Mouse (Mus musculus) right cerebral cortex, postnatal 25 days (tissue): Measurements from ENCODE around the gene Zfp112.
"Not testable (repeated sequence)": the region's sequence is repeated elsewhere in the genome, so short reads cannot be mapped to it uniquely, and the experiment has no call there.

Experiments used
- DNase-seq: peaks from one replicate; pipeline ENCODE4 v3.0.0; 2022

Gene Zfp112

DNA sequence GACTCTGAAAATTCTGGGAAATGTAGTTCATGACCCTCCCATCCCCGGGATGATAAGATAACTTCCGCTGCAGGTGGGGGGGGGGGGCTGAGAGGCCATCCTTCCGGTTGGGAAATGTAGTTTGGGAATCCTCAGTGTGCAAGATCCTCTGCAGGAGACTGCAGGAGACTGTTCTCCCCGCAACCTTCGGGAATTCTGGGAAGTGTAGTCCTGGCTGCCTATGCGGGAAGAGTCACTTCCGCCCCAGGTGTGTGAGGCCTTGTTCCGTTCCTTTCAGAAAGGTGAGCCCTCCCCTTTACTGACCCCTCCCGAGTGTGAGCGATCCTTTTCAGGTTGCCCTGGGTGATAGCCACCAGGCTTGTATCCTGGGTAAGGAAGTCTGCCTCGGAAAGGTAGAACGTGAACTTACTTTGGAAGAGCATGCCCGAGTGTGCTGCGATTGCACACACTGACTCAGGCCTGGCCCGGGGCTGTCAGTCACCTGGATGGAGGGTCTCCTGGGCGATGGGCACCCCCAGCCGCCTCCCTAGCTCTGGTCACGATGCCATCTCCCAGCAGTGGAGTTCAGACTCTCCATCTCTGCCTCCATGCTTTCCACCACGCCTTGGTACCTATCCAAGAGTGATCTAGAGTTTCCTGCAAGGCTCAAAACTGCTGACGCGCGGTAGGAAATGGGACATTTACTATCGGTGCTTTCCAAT lies at the start of gene Zfp112:
Gene Zfp112, plus strand, starts transcription at position 159 of the 701 bp plus-strand sequence.
- peak; percentile 84 for DNase-seq

DNA sequence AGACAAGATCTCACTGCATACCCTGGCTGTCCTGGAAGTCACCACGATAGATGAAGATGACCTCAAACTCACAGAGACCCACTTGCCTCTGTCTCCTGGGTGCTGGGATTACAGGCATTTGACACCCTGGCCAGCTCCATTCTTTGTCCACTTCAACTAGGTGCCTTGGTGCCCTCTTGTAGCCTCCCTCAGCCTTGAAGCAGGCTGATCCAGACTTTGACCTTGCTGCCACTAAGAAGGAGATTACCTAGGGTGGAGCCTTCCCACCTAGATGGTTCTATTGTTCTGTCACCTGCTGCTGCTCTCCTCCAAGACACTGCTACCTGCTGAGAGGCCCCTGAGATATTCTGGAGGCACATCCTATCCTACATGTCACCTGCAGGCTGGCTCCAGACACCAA lies 37.7 kb upstream of the Zfp112 start:
- DNase-seq, result not testable (repeated sequence)

DNA sequence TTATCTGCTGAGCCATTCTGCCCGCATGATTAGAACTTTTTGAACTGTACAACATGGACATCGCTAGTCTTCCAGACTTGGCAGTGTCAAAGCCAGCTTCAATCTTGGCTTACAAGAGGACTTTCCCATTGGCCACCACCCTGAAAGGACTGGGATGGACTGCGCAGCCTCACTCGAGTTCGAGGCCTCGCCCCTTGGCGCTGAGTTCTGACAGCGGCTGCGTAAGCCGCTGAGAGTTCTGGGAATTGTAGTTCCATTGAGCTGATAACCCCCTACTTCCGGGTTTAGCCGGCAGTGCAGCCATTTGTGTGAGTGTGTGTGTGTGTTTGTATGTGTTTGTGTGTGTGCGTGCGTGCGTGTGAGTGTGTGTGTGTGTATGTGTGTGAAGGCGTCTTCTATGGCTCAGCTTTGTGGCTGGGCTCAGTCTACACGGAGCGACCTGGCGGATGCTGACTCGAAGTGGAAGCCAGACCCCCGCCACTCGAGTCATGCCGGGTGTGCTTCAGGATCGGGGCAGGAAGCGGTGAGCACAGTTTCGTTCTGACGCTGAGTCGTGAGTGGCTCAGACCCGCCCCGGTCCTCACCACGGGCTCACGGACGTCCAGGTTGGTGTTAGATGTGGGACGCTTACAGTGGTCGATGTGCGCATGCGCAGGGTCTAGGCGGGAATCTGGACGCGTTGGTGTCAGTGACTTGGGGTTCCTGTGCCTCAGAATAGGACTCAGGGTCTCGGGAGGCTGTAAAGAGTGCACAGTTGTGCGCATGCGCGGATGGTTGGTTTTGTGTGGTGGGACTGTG lies 30.3 kb upstream of the Zfp112 start, which contains the start of gene Zfp180:
Gene Zfp180, plus strand, starts transcription at position 291 of the 798 bp plus-strand sequence.
- peak; percentile 93 for DNase-seq

DNA sequence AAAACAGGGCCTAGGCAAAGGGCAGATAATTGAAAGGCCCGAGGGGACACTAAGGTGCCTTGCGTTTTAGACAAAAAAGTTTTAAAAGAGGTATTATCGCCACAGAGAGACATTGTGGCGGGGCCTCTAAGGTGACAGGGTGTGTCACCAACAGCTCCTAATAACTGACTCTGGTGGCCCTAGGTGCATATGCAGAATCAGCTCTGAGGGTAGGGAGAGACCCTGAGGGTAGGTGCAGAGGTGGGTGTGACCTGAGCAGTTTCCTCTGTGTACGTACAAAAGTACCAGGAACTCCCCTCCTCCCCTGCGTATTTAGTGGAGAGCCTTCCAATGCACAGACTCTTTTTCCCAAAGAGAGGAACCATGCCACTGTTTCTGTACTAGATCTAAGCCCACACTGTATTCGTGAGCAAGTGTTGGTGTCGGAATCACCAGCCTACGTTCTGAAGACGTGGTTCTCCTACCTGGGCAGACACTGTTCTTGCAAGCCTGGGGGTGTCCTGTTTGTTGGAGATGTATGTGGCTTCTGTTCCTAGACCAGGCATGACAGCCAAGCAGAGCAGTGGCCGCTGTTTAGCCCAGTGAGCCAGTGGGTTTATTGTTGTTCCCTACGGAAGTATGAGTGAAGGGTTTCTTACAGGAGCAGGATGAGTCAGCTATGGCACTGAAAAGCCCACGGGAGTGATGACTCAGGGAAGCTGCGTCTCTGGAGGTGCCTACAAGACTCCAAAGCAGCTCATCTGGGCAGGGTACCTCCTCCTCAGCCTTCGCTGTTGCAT lies 29.5 kb upstream of the Zfp112 start:
- DNase-seq, result peak; percentile 67

DNA sequence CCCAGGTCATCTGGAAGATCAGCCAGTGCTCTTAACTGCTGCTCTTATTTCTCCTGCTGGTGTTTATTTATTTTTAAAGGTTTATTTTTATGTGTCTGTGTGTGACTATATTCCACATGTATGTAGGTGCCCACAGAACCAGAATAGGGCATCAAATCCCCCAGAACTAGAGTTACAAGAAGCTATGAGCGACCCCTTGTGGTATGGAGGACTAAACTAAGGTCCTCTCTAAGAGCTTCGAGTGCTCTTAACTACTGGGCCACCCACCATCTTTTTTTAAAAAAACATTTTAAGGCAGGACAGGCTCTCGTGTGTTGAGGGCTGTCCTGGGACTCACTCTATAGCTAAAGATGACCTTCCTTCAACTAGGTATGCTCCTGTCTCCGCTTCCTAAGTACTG lies 25.2 kb upstream of the Zfp112 start:
- no peak for DNase-seq

DNA sequence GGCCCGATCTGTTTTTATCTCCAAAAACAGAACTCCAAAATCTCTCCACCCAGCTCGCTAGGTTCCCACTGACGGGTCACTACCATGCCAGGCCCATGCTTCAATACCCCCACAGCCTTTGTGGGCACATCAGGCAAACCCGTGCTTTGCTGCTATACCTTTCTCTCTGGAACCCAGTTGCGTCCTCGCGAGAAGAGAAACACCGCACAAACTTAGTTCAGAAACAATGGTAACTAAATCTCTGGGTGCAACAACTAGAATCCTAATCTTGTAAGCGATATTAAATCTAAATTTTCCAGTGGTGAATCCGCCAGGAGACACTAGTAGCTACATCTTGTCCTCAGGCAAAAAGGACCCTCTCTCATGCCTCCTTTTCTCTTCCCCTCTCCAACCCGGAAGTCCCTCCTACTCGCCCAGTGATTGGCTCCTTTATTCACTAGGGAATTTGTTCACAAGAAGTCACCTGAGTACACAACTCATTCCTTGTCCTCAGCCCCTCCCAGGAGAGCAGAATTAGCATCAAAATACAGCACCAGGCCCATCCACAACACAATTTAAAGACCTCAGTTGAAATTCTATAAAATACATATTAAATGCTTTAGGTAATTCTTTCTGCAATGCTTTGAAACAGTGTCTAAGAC lies 24.5 kb upstream of the Zfp112 start:
- no peak for DNase-seq

DNA sequence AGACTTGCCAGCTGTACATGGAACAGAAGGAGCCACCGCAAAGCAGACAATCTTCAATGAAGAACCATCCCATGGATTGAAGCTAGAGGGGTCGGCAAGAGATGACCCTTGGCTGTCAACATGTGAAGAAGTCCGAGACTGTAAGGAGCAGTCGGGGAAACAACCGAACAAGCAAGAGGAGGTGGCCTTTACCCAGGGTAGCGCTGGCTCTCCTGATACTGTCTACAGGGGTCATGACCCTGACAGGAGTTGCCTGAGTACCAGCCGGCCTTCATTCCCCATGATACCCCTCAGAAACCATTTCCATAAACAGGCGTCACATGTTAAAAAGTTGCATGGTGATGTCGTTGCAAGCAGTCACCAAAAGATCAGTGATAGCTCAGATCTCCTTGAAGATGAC lies 7.7 kb upstream of the Zfp112 start:
- DNase-seq, result no peak

DNA sequence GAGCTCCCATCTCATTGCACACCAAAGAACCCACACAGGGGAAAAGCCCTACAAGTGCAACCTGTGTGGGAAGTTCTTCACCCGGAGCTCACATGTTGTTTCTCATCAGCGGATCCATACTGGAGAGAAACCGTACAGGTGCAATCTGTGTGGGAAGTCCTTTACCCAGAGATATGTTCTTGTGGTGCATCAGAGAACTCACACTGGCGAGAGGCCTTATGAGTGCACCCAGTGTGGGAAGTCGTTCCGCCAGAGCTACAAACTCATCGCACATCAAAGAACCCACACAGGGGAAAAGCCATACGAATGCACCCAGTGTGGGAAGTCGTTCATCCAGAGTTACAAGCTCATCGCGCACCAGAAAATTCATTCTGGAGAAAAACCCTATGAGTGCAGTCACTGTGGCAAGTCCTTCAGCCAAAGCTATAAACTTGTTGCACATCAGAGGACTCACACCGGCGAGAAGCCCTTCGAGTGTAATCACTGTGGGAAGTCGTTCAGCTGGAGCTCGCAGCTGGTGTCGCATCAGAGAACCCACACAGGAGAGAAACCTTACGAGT lies 6.9 kb upstream of the Zfp112 start:
- DNase-seq, result no peak

DNA sequence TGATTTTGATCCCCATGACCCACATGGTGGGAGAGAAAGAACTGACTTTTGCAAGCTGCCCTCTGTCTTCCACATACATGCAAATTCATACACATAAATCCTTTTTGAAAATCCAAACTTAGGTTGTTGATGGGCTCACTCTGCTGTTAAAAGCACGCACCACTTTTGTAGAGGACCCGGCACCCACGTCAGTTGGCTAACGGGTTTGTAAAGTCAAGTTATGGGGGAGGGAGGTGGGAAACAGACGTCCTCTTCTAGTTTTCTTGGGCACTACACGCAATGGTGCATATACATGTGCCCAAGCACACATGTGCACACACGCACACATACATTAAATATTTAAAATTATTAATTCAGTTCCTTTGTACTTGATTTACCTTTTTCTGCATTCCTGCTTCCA lies 1.3 kb upstream of the Zfp112 start:
- no peak for DNase-seq

DNA sequence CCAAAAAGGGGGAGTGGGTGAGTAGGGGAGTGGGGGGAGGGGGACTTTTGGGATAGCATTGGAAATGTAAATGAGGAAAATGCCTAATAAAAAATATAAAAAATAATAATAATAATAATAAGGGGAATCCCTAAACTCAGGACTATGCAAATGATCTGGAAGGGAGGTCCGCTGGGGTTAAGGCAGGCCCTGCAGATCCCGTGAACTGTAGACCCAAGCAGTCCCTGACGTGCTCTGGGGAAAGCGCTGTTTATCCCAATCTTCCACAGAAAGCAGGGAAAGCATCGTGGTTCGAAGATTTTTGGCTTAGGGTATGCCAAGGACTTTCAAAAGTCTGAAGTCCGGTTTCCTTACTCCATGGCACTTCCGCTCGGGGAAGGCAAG lies 350 bp upstream of the Zfp112 start:
- no peak for DNase-seq

DNA sequence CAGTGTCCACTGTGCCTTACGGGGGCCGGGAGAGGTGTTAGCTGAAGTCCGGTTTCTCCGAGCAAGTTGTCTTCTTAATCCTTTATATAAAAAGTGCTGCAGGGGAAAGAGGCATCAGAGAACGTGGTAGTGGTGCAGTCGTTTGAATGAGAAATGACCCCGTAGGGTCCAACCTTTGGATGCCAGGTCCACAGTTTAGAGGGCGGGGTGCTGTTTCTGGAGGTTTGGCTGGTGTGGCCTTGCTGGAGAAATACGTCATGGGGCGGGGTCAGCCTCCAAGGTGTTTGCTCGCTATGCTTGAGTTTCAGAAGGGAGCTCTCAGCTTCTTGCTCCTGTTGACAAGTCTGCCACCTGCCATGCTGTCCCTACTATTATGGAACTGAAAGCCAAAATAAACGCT lies 887 bp downstream of the Zfp112 start:
- DNase-seq, result peak; percentile 39

DNA sequence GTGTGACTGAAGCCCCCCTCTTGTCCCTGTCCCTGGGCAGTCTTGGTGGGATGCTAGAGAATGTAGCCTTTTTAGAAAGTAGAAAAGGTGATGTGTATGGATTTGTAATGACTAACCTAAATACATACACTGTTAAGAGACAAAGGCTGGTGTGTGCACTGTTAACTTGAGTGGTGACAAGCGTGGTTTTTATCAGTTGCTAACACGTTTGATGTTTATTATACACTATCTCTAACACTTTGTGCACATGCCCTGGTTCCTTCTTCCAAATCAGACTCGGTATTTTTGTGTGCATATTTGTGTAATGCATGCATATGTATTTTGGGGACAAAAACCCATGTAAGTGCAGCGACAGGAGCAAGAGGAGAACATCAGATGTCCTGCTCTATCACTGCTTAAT lies 4.5 kb downstream of the Zfp112 start:
- DNase-seq, result no peak

DNA sequence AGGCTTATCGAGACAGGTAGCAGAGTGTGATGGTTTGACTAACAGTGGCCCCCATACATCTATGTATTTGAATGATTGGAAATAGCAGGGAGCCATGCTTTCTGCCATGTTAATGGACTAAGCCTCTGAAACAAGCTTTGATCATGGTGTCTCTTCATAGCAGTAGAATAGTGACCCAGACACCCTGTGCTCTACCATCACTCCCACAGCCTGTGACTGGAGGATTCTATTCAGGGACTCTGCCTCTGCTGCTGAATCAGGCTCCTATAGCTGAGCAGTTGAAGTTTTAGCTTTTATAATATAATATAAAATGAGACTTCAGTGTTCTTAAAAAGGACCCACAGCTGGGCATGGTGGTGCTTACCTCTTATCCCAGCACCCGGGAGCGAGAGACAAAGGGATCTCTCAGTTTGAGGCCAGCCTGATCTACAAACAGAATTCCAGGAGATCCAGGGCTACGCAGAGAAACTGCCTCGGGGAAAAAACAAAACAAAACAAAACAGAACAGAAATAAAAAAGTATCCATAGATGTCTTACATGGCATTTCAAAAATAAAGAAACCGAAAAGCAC lies 21.4 kb downstream of the Zfp112 start:
- DNase-seq, result peak; percentile 19

DNA sequence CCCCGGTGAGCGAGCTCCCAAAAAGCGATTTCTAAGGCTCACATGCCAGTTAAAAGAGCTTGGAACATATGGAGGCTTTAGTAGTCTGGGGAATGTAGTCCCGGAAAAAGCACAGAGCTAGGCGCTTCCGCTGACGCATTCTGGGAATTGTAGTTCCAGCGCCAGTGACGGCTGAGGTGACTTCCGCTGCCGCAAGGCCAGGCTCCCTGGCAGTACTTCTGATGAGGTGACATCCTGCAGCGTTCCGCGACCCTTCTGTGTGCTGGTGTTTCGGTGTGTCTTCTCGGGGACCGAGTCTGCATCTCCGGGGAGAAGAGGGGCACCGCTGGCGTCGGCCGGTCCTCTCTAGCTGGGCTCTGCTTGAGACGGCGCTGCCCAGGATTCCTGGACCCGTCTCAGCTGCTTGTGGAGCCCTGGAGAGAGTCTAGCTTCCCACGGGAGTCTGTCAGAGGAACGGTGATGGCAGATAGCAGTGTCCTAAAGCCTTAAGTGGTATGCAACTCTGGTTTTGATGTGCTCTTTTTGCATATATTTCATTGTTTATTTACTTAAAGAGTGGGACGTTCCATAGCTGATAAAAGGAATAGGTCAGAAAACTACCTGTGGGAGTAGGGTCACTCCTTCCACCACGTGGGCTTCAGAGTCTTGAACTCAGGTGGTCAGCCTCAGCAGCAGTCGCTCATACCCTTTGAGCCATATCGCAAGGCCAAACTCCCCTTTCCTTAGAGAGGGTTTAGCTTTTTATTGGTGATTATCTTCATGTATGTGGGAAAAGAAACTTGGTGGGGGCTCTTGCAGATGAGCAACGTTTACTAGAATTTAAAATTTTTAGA lies 22.1 kb downstream of the Zfp112 start, which contains the start of gene Zfp235:
Gene Zfp235, plus strand, starts transcription at position 174 of the 833 bp plus-strand sequence.
- peak; percentile 92 for DNase-seq

DNA sequence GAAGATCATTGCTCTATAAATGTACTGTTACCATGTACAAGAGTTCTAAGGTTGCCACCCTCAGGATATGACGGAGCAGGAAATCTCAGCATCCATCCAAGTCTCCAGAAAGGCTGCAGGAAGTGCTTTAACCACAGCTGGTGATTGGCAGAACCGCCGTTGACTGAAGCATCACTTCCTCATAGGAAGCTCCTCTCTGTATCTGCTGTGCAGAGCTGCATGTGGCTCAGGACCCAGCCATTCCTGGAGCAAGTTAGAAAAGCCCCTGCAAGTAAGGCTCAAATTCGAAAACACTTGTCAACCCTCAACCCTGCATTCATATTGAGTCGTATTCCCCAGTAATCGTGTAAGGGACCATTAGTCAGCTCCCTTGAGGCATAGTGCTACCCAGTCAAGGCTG lies 30.5 kb downstream of the Zfp112 start:
- DNase-seq, result no peak

DNA sequence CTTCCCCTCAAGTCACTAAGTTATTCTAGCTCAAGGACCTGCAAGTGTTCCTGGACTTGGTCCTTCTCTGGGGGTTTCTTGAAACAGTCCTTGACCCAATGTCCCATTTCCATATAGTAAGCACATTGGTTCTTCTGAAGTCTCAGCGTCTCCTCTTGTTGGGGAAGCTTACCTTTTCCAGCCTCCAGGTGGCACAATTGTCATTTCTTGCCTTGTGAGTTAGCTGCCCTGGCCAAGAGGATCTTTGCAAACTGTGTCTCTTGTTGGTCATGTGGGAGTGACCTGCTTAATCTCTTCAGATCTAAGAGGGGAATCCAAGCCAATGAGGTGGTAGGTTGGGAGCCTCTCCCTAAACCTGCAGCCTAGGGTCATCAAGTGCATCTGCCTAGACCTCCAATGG lies 41.2 kb downstream of the Zfp112 start:
- DNase-seq, result no peak

DNA sequence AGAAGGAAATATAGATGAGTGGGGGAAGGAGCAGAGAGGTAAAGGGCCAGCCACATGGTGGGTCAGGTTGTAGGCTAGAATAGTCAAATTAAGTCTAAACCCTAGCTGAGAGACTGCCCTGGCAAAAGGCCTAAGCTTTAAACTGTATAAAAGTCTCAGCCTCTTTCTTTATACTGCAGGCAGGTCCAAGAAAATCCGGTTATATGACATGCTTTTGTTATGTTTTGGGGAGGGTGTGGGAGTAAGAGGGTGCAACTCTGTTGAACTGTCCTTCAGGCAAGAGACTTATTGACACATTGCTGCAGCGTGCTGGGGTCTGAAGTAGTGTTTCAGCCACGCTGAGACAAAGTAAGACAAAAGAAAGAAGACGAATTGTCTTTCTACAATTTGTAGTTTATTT lies 60.1 kb downstream of the Zfp112 start:
- DNase-seq, result no peak

DNA sequence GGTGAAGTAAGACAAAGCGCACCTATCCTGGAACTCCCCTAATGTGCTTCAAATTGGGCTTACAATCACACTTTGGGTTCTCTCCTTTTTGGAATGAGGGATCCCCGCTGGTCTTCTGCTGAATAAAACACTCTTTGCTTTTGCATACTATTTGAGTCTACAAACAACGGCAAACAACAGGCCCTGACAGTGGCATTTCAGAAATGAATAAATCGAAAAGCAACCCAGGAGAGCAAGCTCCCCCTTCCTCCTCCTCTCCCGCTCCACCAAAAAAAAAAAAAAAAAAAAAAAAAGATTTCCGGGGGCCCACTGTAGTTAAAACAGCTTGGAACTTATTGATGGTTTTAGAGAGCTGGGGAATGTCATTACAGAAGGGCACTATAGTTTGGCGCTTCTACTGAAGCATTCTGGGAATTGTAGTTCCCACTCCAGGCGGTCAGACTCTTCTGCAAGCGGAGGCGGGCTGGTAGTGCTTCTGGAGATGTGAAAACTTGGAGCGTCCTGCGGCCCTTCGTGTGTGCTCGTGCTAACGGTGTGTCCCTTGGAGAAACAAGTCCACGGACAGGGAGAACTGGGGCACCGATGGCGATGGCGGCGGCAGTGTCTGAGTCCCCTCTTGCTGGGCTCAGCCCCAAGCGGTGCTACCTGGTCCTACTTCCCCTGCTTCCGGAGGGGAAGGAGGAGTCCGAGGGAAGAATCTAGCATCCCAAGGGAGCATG lies 62.7 kb downstream of the Zfp112 start, which contains the start of gene Zfp114:
Gene Zfp114, plus strand, starts transcription at position 443 of the 719 bp plus-strand sequence.
- peak; percentile 82 for DNase-seq

DNA sequence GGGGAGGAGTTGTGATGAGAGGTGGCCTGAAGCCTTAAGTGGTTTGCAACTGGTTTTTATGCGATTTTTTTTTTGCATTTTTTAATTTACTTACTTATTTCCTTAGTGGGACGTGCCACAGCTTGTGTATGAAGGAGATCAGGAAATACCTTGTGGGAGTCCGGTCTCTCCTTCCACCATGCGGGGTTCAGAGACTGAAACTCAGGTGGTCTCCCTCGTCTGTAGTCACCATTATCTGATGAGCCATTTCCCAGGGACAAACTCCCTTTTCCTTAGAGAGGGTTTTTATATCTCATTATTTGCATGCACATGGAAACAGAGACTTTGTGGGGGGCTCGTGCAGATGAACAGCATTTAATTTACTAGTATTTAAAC lies 63.2 kb downstream of the Zfp112 start:
- no peak for DNase-seq
